Mouse (Mus musculus) layer of hippocampus, adult 8-10 months (tissue): ENCODE measurements around the gene Mup5. TPM values are rescaled to one million over a fixed set of nuclear protein-coding genes. Genes with fewer than 3 reads are reported as not detected.
"Not testable (repeated sequence)": the region's sequence is repeated elsewhere in the genome, so short reads cannot be mapped to it uniquely, and the experiment has no call there.

ENCODE experiments used
- DNase-seq, 2 experiments: peaks; one replicate each; pipeline ENCODE4 v3.0.0; 2022; ENCODE audit warnings: low spot score in 2 of 2
- total RNA-seq, 4 experiments: library from RNA; stranded (reverse); gene quantifications; 2 replicates each; pipeline ENCODE4 v1.2.4; 2022

The Mup5 gene
- not detected for total RNA-seq

GRCm38 (mm10) chr4:61834952-61835708, at the start of gene Mup5:
Mup5 (minus strand) TSS chr4:61835233.
- no peak for DNase-seq

- DNase-seq = no peak
Observed at GRCm38 (mm10) chr4:61858160-61858559, 23.1 kb upstream of the Mup5 start.

- DNase-seq = no peak
Observed at GRCm38 (mm10) chr4:61855831-61856698, 21.0 kb upstream of the Mup5 start.

GRCm38 (mm10) chr4:61855344-61855743, 20.3 kb upstream of the Mup5 start:
- DNase-seq = no peak

DNA sequence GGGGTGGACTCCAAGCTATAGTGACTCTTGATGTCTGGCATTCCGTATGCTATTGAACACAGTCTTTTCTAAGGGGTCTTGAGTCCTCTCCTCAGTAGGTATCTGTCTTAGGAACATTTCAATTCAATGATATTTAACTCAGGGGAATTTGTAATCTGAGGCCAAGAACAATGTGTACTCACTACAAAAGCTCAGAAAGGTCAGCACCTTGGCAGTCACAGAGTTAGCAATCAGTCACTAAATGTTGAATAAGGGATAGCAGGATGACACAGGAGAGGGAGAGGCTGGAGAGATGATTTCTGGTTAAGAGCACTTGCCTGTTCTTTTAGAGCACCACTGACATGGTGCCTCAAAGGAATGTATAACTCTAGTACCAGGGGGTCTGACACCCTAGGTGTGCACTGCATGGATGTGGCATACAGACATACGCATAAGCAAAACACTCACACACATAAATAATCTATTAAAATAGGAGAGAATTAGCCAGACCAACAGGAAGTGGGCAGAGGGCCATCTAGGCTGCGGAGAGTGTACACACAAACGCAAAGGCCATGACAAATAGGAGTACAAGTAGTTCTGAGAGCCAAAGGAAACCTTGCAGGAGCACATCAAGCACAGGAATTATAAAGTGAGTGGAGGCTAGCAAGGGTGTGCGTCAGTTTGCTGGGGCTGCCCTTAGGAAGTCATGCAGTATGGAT, 9.9 kb upstream of the Mup5 start:
- DNase-seq = no peak

DNA sequence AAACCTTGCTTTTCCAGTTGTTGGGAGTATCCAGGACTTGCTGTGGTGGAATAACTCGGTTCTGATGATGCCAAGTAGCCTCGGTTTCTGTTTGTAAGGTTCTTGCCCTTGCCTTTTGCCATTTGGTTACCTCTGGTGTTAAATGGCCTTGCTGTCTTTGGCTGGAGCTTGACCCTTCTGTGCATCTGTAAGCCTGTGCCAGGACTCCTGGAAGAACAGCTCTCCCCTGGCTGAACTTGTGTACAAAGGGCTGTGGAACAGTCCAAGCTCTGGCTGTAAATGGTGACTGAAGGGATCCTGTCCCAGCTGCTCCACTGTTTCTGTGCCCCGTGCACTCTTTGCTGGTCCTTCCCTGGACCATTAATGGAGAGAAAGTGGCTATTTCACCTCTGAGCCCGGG, 5.8 kb downstream of the Mup5 start:
- DNase-seq = no peak

- no peak for DNase-seq
Observed at GRCm38 (mm10) chr4:61823185-61823584, 11.8 kb downstream of the Mup5 start.

DNA sequence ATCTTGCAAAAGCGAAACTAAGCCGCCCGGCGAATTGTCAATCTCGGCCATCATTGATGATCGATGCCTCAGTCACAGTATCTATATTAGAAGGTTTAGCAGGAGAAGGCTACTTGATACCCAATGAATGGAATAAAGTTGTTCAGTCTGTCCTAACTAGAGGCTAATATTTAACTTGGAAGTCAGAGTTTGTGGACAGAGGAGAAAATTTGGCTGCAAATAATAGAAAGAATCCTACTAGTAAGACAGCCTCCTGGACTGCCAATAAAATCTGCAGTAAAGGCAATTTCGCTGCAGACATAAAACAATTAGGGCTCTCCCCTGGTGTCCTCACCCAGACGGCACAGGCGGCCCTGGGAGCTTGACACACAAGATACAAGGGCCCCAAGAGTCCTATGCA, 12.5 kb downstream of the Mup5 start:
- not testable (repeated sequence) for DNase-seq

GRCm38 (mm10) chr4:61815602-61816001, 19.4 kb downstream of the Mup5 start:
- DNase-seq = no peak

- DNase-seq = no peak
Observed at GRCm38 (mm10) chr4:61813435-61813834, 21.6 kb downstream of the Mup5 start.

DNA sequence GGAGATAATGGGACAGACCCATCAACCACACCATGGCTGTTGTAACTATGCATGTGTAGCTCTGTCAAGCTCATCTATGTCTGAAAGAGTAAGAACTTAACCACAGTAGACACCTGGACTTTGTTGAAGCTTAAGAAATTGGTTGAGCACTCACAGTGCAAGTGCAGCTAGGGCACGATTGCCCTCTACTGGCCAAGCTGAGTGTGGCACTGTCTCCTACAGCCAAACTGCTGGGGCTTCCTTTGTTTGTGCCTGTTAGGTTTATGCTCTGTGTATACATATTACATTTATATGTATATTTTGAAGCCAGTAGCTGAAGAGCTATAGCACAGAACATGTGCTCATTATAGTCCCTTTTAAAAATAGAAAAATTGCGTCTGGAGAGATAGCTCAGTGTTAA, 23.8 kb downstream of the Mup5 start:
- DNase-seq = peak; percentile 10 to 32

DNA sequence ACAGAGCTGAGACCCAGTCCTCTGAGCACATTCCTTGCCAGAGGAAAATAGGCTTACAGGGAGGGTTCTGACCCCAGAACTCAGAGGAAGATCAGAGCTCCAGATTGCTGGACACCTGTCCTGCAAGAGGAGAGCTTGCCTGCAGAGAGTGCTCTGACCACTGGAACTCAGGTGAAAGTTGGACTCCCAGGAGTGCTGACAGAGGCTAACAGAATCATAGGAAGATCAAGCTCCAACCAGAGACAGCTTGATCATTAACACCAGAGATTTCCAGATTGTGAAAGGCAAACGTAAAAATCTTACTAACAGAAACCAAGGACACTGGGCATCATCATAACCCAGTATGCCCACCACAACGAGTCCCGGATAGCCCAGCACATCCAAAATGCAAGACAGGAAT, 26.1 kb downstream of the Mup5 start:
- DNase-seq = not testable (repeated sequence)

GRCm38 (mm10) chr4:61789699-61790098, 45.3 kb downstream of the Mup5 start:
- DNase-seq = not testable (repeated sequence)

DNA sequence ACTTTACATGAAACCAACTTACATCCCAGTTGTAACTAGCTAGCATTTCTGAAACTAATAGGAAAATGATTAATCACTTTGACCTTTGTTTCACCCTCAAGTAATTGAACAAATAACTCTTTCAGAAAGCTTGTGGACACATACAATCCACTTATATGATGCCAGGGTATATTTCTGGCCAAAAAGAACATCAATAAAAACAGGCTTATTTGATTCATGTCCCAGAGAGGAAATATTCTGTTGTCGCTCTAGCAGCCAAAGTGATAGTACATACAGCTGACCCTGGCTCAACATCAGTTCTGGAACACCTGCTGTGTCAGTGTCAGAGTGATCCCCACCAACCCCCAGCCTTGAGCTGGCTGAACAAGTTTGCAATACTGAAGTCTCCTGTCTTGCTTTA, 50.8 kb downstream of the Mup5 start:
- DNase-seq = not testable (repeated sequence)

DNA sequence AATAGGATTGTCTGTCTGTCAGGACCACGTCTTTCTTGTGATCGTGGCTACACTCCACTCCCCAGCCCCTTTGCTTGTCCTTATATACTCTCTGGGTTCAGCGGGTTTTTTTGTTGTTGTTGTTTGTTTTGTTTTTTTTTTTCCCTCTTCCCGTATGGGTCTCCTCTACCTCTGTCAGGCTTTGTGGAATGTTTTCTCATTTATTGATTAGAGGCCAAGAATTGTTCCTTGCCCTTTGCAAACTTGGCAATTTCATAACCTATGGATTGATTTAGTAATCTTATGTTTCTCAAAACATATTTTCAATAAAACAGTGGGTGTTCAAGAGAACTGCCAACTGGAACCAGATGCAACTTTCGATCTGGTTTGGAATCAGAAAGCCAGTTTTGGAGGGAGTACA, 52.9 kb downstream of the Mup5 start, which contains the start of gene Mup19:
Gene Mup19 (minus strand): TSS at position 101 of the 400 bp plus-strand sequence.
- DNase-seq = not testable (repeated sequence)

Other genes with a start within 250 kb of the Mup5 start
- not detected for gene Mup17, start 239.4 kb downstream of the Mup5 start, total RNA-seq
- gene Mup18, start 161.1 kb downstream of the Mup5 start, total RNA-seq = not detected
- gene Mup19, start 53.0 kb downstream of the Mup5 start, total RNA-seq = not detected
- gene Mup20, start 218.9 kb upstream of the Mup5 start, total RNA-seq = not detected